Mouse (Mus musculus): ENCODE data around the gene Clpsl2. TPM values are rescaled to one million over a fixed set of nuclear protein-coding genes. Genes with fewer than 3 reads are reported as not detected.

Clpsl2 gene
- polyA plus RNA-seq, 1 experiment from 2014 or later, result not detected

DNA sequence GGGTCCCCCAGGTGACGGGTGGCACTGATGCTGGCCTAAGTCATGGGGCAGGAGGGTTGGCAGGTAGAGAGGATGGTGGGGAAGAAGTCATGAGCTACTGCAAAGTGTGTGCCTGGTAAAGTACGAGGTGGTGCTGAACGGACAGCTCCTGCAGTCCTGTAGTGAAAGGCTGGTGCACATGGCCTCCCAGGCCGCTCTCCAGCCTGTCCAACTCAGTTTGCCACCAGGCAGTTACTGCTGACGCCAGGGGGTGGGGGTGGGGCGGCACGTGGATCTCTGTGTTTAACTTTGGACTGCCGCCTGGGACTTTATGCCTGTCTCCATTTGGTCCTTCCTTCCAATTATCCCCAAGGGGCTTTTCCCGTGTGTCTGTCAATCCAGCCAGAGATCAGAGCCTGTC, 31.2 kb downstream of the Clpsl2 start:
- Histone ChIP-seq H3K4me1 (ENCODE audit: control insufficient read depth, insufficient read depth, low read length) (peaks cover 6% of the 10 kb centered on the region; the same call in 1 of the 2 replicates), H3K27ac (replicated peaks; ENCODE audit: low read depth, low read length) (no peak overlapping the region), H3K36me3 (ENCODE audit: control insufficient read depth, insufficient read depth, low read length) (no peaks in the 10 kb centered on the region), H3K9me3 (ENCODE audit: control insufficient read depth, low read length) (no peaks in the 10 kb centered on the region), H3K4me2 (ENCODE audit: low read depth, low read length) (no peak overlapping the region), H3K4me3 (ENCODE audit: low read depth, low read length) (no peak overlapping the region), H3K27me3 (replicated peaks; ENCODE audit: control insufficient read depth, insufficient read depth, low read length) (no peaks in the 10 kb centered on the region), H3K9ac (ENCODE audit: low read depth, low read length) (no peak overlapping the region)
- no peak for ATAC-seq (ENCODE audit: low read depth)
- WGBS, result 1% methylated on average over 8 of the region's 9 CpGs
- DNase-seq (ENCODE audit: low spot score), result peak; percentile 84

DNA sequence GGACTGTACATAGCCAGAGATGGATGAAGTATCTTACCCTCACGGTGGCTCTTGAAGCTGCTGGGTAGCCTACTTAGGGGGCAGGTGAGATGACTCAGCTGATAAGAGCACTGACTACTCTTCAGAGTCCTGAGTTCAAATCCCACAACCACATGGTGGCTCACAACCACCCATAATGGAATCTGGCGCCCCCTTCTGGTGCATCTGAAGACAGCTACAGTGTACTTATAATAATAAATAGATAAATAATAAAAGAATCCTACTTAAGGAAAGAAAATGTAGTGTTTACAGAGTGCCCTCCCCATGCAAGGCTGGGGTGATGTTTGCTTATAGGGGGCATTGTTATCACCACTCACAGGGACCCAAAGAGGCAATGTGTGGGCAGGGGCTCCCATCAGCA, 31.8 kb downstream of the Clpsl2 start:
- no peaks in the 10 kb centered on the region for H3K9me3 ChIP-seq (ENCODE audit: control insufficient read depth, low read length)
- no peaks in the 10 kb centered on the region for H3K27me3 ChIP-seq (replicated peaks; ENCODE audit: control insufficient read depth, insufficient read depth, low read length)
- H3K36me3 ChIP-seq (ENCODE audit: control insufficient read depth, insufficient read depth, low read length), result no peaks in the 10 kb centered on the region
- no peak for DNase-seq (ENCODE audit: low spot score)
- ATAC-seq (ENCODE audit: low read depth), result no peak
- WGBS, result 48% methylated on average over 2 of the region's 2 CpGs
- no peak overlapping the region for H3K4me2 ChIP-seq (ENCODE audit: low read depth, low read length)
- no peak overlapping the region for H3K9ac ChIP-seq (ENCODE audit: low read depth, low read length)
- H3K27ac ChIP-seq (replicated peaks; ENCODE audit: low read depth, low read length), result no peak overlapping the region
- no peak overlapping the region for H3K4me3 ChIP-seq (ENCODE audit: low read depth, low read length)
- no peaks in the 10 kb centered on the region for H3K4me1 ChIP-seq (ENCODE audit: control insufficient read depth, insufficient read depth, low read length)

DNA sequence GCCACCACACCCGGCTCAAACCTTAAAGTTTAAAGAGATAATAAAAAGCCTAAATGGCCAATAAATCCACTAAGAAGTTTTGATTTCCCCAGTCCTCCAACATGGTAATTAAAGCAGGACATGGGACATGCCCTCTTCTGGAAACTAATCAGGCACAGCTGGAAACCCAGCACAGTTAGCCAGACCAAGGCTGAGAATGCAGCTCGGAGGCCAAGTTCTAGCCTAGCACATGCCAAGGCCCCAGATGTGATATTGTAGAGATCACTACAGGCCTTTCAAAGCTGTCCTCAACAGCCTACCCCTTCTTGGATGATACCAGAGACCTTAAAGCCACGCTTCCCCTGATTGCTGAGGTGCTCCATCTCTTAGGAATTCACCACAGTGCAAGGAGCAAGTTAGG, 37.3 kb downstream of the Clpsl2 start:
- Histone ChIP-seq H3K36me3 (ENCODE audit: control insufficient read depth, insufficient read depth, low read length) (peaks cover 45% of the 10 kb centered on the region), H3K9ac (ENCODE audit: low read depth, low read length) (no peak overlapping the region), H3K4me2 (ENCODE audit: low read depth, low read length) (no peak overlapping the region), H3K27me3 (replicated peaks; ENCODE audit: control insufficient read depth, insufficient read depth, low read length) (no peaks in the 10 kb centered on the region), H3K4me1 (ENCODE audit: control insufficient read depth, insufficient read depth, low read length) (no peaks in the 10 kb centered on the region), H3K4me3 (ENCODE audit: low read depth, low read length) (no peak overlapping the region), H3K9me3 (ENCODE audit: control insufficient read depth, low read length) (no peaks in the 10 kb centered on the region), H3K27ac (replicated peaks; ENCODE audit: low read depth, low read length) (no peak overlapping the region)
- WGBS, result 65% methylated on average over 3 of the region's 3 CpGs
- DNase-seq (ENCODE audit: low spot score), result no peak
- ATAC-seq (ENCODE audit: low read depth), result no peak

DNA sequence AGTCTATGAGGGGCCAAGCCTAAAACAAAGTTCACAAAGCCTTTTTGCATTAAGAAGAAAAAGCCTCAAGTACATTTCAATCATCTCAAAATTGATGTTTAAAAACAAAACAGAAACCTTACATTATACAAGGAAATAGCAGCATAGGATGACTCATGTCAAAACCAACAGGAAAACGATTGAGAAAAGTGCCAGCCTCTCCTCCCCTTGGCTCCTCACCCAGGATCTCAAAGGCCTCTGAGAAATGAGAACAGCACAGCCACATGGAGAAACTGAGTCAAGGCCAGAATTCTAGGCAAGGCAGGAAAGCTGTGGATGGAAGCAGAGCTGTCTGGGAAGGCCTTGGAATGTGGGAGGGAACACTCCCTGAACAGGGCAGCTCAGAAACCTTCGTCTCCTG, 39.4 kb downstream of the Clpsl2 start:
- no peak overlapping the region for H3K4me2 ChIP-seq (ENCODE audit: low read depth, low read length)
- no peaks in the 10 kb centered on the region for H3K9me3 ChIP-seq (ENCODE audit: control insufficient read depth, low read length)
- ATAC-seq (ENCODE audit: low read depth) (no peak), DNase-seq (ENCODE audit: low spot score) (no peak)
- no peak overlapping the region for H3K27ac ChIP-seq (replicated peaks; ENCODE audit: low read depth, low read length)
- no peak overlapping the region for H3K4me3 ChIP-seq (ENCODE audit: low read depth, low read length)
- peaks cover 66% of the 10 kb centered on the region for H3K36me3 ChIP-seq (ENCODE audit: control insufficient read depth, insufficient read depth, low read length)
- 87% methylated on average over 2 of the region's 2 CpGs for WGBS
- H3K27me3 ChIP-seq (replicated peaks; ENCODE audit: control insufficient read depth, insufficient read depth, low read length), result no peaks in the 10 kb centered on the region
- H3K4me1 ChIP-seq (ENCODE audit: control insufficient read depth, insufficient read depth, low read length), result no peaks in the 10 kb centered on the region
- H3K9ac ChIP-seq (ENCODE audit: low read depth, low read length), result no peak overlapping the region

DNA sequence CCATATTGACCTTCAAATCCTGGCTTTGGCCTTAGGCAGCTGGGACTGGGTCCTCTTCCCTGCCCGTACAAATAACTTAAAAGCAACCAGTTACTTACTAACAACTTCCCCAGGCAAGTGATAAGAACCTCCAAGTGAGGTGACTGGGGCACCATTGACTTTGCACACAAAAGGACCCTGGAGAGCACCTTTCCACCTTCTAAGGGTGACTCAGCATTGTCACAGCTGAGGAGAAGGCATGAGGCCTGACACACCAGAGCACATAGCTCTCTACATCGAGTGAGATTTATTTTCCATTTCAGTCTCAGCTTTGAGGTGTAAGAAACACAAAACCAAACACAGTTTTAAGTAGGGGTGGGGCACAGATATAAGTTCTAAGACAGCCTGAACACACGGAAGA, 41.4 kb downstream of the Clpsl2 start:
- DNase-seq (ENCODE audit: low spot score), result no peak
- WGBS, result 86% methylated on average over 3 of the region's 3 CpGs
- no peaks in the 10 kb centered on the region for H3K9me3 ChIP-seq (ENCODE audit: control insufficient read depth, low read length)
- no peak overlapping the region for H3K4me3 ChIP-seq (ENCODE audit: low read depth, low read length)
- no peaks in the 10 kb centered on the region for H3K27me3 ChIP-seq (replicated peaks; ENCODE audit: control insufficient read depth, insufficient read depth, low read length)
- ATAC-seq (ENCODE audit: low read depth), result no peak
- no peak overlapping the region for H3K27ac ChIP-seq (replicated peaks; ENCODE audit: low read depth, low read length)
- H3K36me3 ChIP-seq (ENCODE audit: control insufficient read depth, insufficient read depth, low read length), result peaks cover 79% of the 10 kb centered on the region
- no peak overlapping the region for H3K4me2 ChIP-seq (ENCODE audit: low read depth, low read length)
- no peaks in the 10 kb centered on the region for H3K4me1 ChIP-seq (ENCODE audit: control insufficient read depth, insufficient read depth, low read length)
- H3K9ac ChIP-seq (ENCODE audit: low read depth, low read length), result no peak overlapping the region

DNA sequence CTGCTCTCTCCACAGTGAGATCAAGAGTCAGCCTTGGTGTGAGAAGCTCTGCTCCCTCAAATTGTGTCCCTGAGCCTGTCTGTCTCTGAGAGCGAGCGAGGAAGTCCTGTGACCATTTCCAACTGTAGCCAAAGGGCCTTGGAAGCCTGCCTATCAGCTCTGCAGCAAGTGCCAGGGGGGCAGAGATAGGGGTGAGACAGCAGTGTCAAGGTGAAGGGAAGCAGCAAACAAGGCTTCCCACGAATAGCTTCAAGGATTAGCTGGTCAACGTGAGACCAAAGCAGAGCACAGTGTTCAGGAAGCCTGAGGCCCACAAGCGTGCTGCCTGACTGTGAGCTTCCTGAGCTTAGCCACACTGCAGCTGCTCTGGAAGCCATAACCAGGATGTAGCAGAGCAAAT, 42.3 kb downstream of the Clpsl2 start:
- Histone ChIP-seq H3K9ac (ENCODE audit: low read depth, low read length) (no peak overlapping the region), H3K27me3 (replicated peaks; ENCODE audit: control insufficient read depth, insufficient read depth, low read length) (no peaks in the 10 kb centered on the region), H3K36me3 (ENCODE audit: control insufficient read depth, insufficient read depth, low read length) (peaks cover 85% of the 10 kb centered on the region), H3K4me2 (ENCODE audit: low read depth, low read length) (no peak overlapping the region), H3K9me3 (ENCODE audit: control insufficient read depth, low read length) (no peaks in the 10 kb centered on the region), H3K4me1 (ENCODE audit: control insufficient read depth, insufficient read depth, low read length) (no peaks in the 10 kb centered on the region), H3K4me3 (ENCODE audit: low read depth, low read length) (no peak overlapping the region), H3K27ac (replicated peaks; ENCODE audit: low read depth, low read length) (no peak overlapping the region)
- WGBS, result 90% methylated on average over 5 of the region's 5 CpGs
- ATAC-seq (ENCODE audit: low read depth) (no peak), DNase-seq (ENCODE audit: low spot score) (no peak)

DNA sequence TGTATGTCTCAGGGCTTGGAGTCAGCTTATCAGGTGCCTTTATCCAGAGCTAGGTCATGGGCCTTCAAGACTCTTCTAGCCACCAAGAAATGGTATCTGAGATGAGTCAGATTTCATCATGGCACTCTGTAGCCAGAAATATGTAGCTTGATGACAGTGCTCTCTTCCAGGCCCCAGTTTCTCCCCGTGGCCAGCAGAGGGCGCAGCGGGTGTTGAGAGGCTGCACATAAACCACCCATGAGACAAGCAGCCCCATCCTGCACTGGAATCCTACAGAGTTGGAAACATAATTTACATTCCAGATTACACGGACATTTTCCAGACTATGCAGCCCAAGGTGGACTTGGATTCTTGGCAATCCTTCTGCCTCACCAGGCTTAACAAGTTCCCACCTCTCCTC, 43.8 kb downstream of the Clpsl2 start:
- DNase-seq (ENCODE audit: low spot score) (peak; percentile 72), ATAC-seq (ENCODE audit: low read depth) (peak; percentile 67; the same call in 1 of the 2 replicates)
- Histone ChIP-seq H3K4me1 (ENCODE audit: control insufficient read depth, insufficient read depth, low read length) (no peaks in the 10 kb centered on the region), H3K27me3 (replicated peaks; ENCODE audit: control insufficient read depth, insufficient read depth, low read length) (no peaks in the 10 kb centered on the region), H3K27ac (replicated peaks; ENCODE audit: low read depth, low read length) (no peak overlapping the region), H3K4me2 (ENCODE audit: low read depth, low read length) (no peak overlapping the region), H3K36me3 (ENCODE audit: control insufficient read depth, insufficient read depth, low read length) (peaks cover 88% of the 10 kb centered on the region), H3K4me3 (ENCODE audit: low read depth, low read length) (no peak overlapping the region), H3K9me3 (ENCODE audit: control insufficient read depth, low read length) (no peaks in the 10 kb centered on the region), H3K9ac (ENCODE audit: low read depth, low read length) (no peak overlapping the region)
- WGBS, result 20% methylated on average over 4 of the region's 4 CpGs

DNA sequence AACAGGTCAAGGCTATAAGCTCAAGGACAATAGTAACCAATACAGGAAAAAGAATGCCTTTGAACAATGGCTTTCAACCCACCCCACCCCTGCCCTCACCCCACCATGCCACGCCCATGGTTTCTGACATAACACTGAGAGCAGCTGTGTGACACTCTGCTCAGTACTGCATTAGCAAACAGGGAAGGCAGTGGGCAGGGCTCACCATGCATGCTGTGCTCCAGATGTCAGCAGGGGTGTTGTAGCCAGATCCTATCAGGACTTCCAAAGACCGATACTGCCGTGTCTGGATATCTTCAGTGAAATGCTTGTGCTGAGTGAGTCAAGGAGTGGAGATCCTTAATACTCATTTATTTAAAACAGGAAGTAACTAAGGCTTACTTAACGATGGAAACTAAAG, 44.8 kb downstream of the Clpsl2 start:
- peaks cover 87% of the 10 kb centered on the region for H3K36me3 ChIP-seq (ENCODE audit: control insufficient read depth, insufficient read depth, low read length)

DNA sequence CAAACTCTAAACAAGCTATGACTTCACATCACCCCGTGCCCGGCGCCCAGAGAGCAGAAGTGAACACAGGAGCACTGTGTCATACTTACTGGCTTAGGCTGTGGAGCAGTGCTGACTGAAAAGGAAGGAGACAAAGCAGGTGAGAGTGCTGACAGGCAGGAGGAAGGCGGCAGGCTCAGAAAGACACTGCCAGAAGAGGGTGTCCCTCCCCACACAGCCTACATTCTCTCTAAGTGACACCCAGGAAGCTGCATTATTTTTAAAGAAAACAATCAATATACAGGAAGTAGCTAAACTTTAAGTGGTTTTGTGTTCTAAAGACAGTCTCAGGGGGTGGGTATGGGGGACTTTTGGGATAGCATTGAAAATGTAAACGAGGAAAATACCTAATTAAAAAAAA, 51.6 kb downstream of the Clpsl2 start:
- Histone ChIP-seq H3K9ac (ENCODE audit: low read depth, low read length) (no peak overlapping the region), H3K4me1 (ENCODE audit: control insufficient read depth, insufficient read depth, low read length) (no peaks in the 10 kb centered on the region), H3K4me2 (ENCODE audit: low read depth, low read length) (no peak overlapping the region), H3K27ac (replicated peaks; ENCODE audit: low read depth, low read length) (no peak overlapping the region), H3K9me3 (ENCODE audit: control insufficient read depth, low read length) (no peaks in the 10 kb centered on the region), H3K4me3 (ENCODE audit: low read depth, low read length) (no peak overlapping the region), H3K36me3 (ENCODE audit: control insufficient read depth, insufficient read depth, low read length) (peaks cover 95% of the 10 kb centered on the region), H3K27me3 (replicated peaks; ENCODE audit: control insufficient read depth, insufficient read depth, low read length) (no peaks in the 10 kb centered on the region)
- ATAC-seq (ENCODE audit: low read depth) (no peak), DNase-seq (ENCODE audit: low spot score) (no peak)
- 92% methylated on average over 5 of the region's 5 CpGs for WGBS

More for the DNA sequence above, 44.8 kb downstream of the Clpsl2 start:
- H3K4me3 ChIP-seq (ENCODE audit: low read depth, low read length), result no peak overlapping the region
- H3K9me3 ChIP-seq (ENCODE audit: control insufficient read depth, low read length), result no peaks in the 10 kb centered on the region
- 74% methylated on average over 4 of the region's 4 CpGs for WGBS
- H3K27me3 ChIP-seq (replicated peaks; ENCODE audit: control insufficient read depth, insufficient read depth, low read length), result no peaks in the 10 kb centered on the region
- no peak for ATAC-seq (ENCODE audit: low read depth)
- no peak overlapping the region for H3K4me2 ChIP-seq (ENCODE audit: low read depth, low read length)
- no peak for DNase-seq (ENCODE audit: low spot score)
- H3K27ac ChIP-seq (replicated peaks; ENCODE audit: low read depth, low read length), result no peak overlapping the region
- no peaks in the 10 kb centered on the region for H3K4me1 ChIP-seq (ENCODE audit: control insufficient read depth, insufficient read depth, low read length)
- H3K9ac ChIP-seq (ENCODE audit: low read depth, low read length), result no peak overlapping the region
